Mouse (Mus musculus): ENCODE data around the gene Tars2. TPM values are rescaled to one million over a fixed set of nuclear protein-coding genes. Genes with fewer than 3 reads are reported as not detected.
"Not testable (repeated sequence)": the region's sequence is repeated elsewhere in the genome, so short reads cannot be mapped to it uniquely, and the experiment has no call there.

The Tars2 gene
- total RNA-seq, 2 experiments from 2014 or later = 38.0 to 39.8 TPM

GRCm38 (mm10) chr3:95696360-95696759, 63.6 kb downstream of the Tars2 start:
- no peak for DNase-seq (ENCODE audit: low spot score in 2 of 2)

GRCm38 (mm10) chr3:95695796-95696195, 64.2 kb downstream of the Tars2 start:
- DNase-seq (ENCODE audit: low spot score in 2 of 2) = no peak

- no peak for DNase-seq (ENCODE audit: low spot score in 2 of 2)
These were observed 65.0 kb downstream of the Tars2 start for GRCm38 (mm10) chr3:95694808-95695703.

- DNase-seq (ENCODE audit: low spot score in 2 of 2) = no peak
These were observed 65.9 kb downstream of the Tars2 start for GRCm38 (mm10) chr3:95693821-95694807.

GRCm38 (mm10) chr3:95692677-95693076, 67.3 kb downstream of the Tars2 start:
- DNase-seq (ENCODE audit: low spot score in 2 of 2) = no peak

- DNase-seq (ENCODE audit: low spot score in 2 of 2) = not testable (repeated sequence)
These were observed 69.5 kb downstream of the Tars2 start for GRCm38 (mm10) chr3:95690552-95690951.

Small RNA genes lying within 50 kb of the gene (microRNA-seq; reads per million reads assigned to microRNA genes)
- gene Mir7014 = 0 to 0.22 reads per million in 2 experiments

Other genes starting within 250 kb of the Tars2 start
- gene Ctss, start 233.4 kb downstream of the Tars2 start, total RNA-seq (2021) = 10 to 100 TPM; 19.6 to 24.0 TPM
- gene Hormad1, start 200.5 kb downstream of the Tars2 start, total RNA-seq (2021) = not detected
- gene Golph3l, start 171.3 kb downstream of the Tars2 start, total RNA-seq (2021) = 10 to 100 TPM; 19.4 to 21.9 TPM
- 100 to 1,000 TPM; 220 to 228 TPM for gene Ensa, start 135.2 kb downstream of the Tars2 start, total RNA-seq (2021)
- gene Mcl1, start 101.4 kb downstream of the Tars2 start, total RNA-seq (2021) = 10 to 100 TPM; 68.0 TPM
- under 1 TPM; 0.69 to 0.94 TPM for gene Adamtsl4, start 72.3 kb downstream of the Tars2 start, total RNA-seq (2021)
- gene Ecm1, start 20.6 kb downstream of the Tars2 start, total RNA-seq (2021) = 10 to 100 TPM in 1 of 2 experiments, 1 to 10 TPM in 1; 9.6 to 11.9 TPM
- 10 to 100 TPM; 57.2 to 63.9 TPM for gene Rprd2, start 58.7 kb upstream of the Tars2 start, total RNA-seq (2021)
- 10 to 100 TPM; 26.0 to 26.4 TPM for gene Prpf3, start 95.7 kb upstream of the Tars2 start, total RNA-seq (2021)
- 100 to 1,000 TPM; 147 to 175 TPM for gene Mrps21, start 111.3 kb upstream of the Tars2 start, total RNA-seq (2021)
- 1 to 10 TPM; 6.5 to 8.9 TPM for gene Ciart, start 122.0 kb upstream of the Tars2 start, total RNA-seq (2021)
- 10 to 100 TPM in 1 of 2 experiments, 1 to 10 TPM in 1; 9.4 to 10.2 TPM for gene BC028528, start 131.8 kb upstream of the Tars2 start, total RNA-seq (2021)
- 100 to 1,000 TPM in 1 of 2 experiments, 10 to 100 TPM in 1; 97.7 to 102 TPM for gene Aph1a, start 133.8 kb upstream of the Tars2 start, total RNA-seq (2021)
- 1 to 10 TPM; 2.5 to 4.4 TPM for gene Car14, start 144.5 kb upstream of the Tars2 start, total RNA-seq (2021)
- 100 to 1,000 TPM; 103 to 105 TPM for gene Anp32e, start 169.0 kb upstream of the Tars2 start, total RNA-seq (2021)
- 10 to 100 TPM; 50.2 to 56.5 TPM for gene Plekho1, start 235.8 kb upstream of the Tars2 start, total RNA-seq (2021)